Mouse (Mus musculus): ENCODE results near the gene Eif3l. TPM values are rescaled to one million over a fixed set of nuclear protein-coding genes. Genes with fewer than 3 reads are reported as not detected.

Eif3l gene
- polyA plus RNA-seq, 1 experiment from 2014 or later: 241 TPM

DNA sequence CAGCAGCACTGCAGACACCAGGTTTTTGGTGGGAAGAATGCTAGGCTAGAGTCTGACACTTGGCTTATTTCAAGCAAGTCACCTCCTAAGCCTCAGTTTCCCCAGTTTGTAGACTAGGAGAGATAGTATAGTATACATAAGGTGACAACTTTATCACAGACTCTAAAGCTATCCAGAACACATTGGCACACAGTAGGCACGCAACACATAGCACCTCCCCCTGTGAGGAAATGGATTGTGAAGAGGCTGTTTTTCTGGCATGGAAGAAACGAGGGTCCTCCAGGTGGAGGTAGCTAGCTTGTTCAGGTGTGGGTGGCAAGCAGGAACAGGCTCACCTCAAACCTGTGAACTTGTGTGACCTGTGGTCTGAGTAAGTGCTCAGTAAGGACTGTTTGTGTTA lies 24.0 kb upstream of the Eif3l start:
- Histone ChIP-seq H3K4me2 (no peak overlapping the region), H3K9ac (replicated peaks) (no peak overlapping the region; the same call in 1 of the 2 replicates), H3K27me3 (no peaks in the 10 kb centered on the region), H3K4me1 (replicated peaks) (0 out of 2 replicates have a peak, but pooled peaks cover 9% of the 10 kb centered on the region), H3K4me3 (replicated peaks) (no peak overlapping the region), H3K36me3 (peaks cover 48% of the 10 kb centered on the region), H3K9me3 (no peaks in the 10 kb centered on the region), H3K27ac (no peak overlapping the region)
- 83% methylated on average over 2 of the region's 2 CpGs for WGBS
- no peak for ATAC-seq (ENCODE audit: insufficient number of reproducible peaks, insufficient read depth, low FRiP score, low TSS enrichment, low read depth)

GRCm38 (mm10) chr15:79051461-79052360 lies 23.3 kb upstream of the Eif3l start:
- Histone ChIP-seq H3K27ac (peak overlapping the region; percentile 20), H3K4me1 (replicated peaks) (0 out of 2 replicates have a peak, but pooled peaks cover 9% of the 10 kb centered on the region), H3K9ac (replicated peaks) (no peak overlapping the region; the same call in 1 of the 2 replicates), H3K4me2 (no peak overlapping the region), H3K27me3 (no peaks in the 10 kb centered on the region), H3K9me3 (no peaks in the 10 kb centered on the region), H3K36me3 (peaks cover 56% of the 10 kb centered on the region), H3K4me3 (replicated peaks) (no peak overlapping the region)
- ATAC-seq (ENCODE audit: insufficient number of reproducible peaks, insufficient read depth, low FRiP score, low TSS enrichment, low read depth): no peak
- WGBS: 69% methylated on average over 13 of the region's 13 CpGs

DNA sequence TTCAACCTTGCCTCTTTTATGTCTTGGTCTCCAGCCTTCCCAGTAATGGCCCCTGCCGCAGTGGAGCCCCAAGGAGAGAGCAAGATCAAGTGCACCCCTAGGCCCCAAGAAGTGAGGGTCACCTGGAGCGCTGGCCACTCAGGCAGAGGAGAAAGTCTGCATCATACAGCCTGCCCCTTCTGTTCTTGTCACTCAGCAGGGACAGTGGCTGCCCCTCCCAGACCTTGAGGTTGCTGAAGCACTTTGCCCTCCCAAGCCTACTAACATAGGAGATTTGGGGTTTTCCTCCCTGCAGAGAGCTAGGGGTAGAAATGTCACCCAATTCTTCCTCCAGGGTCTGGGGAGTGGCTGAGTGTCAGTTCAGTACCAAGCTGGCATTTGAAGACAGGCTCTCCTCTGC lies 22.6 kb upstream of the Eif3l start:
- Histone ChIP-seq H3K9me3 (no peaks in the 10 kb centered on the region), H3K4me3 (replicated peaks) (no peak overlapping the region), H3K4me2 (no peak overlapping the region), H3K27me3 (no peaks in the 10 kb centered on the region), H3K27ac (no peak overlapping the region), H3K9ac (replicated peaks) (no peak overlapping the region), H3K4me1 (replicated peaks) (0 out of 2 replicates have a peak, but pooled peaks cover 9% of the 10 kb centered on the region), H3K36me3 (peaks cover 62% of the 10 kb centered on the region)
- no peak for ATAC-seq (ENCODE audit: insufficient number of reproducible peaks, insufficient read depth, low FRiP score, low TSS enrichment, low read depth)
- WGBS: 75% methylated on average over 2 of the region's 2 CpGs

DNA sequence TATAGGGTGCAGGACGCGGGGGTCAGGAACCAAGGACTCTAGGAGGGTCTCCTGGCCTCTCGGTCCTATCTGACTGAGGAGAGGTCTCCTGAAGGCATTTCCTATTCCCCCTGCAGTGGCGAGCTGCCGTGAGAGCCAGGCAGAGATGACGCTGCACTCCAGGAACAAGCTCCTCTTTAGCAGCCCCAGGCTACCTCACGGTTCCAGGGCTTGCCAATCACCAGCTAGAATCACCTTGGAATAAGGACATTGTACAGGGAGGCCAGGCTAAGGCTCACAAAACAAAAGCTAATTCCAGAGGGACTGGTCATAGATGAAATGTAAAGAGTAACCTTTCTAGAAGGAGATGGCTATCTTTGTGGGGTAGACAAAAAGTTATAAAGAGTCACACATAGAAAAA lies 18.4 kb upstream of the Eif3l start:
- Histone ChIP-seq H3K4me3 (replicated peaks) (no peak overlapping the region), H3K36me3 (peaks cover 95% of the 10 kb centered on the region), H3K27ac (no peak overlapping the region), H3K27me3 (no peaks in the 10 kb centered on the region), H3K4me1 (replicated peaks) (peaks cover 7% of the 10 kb centered on the region; the same call in 1 of the 2 replicates), H3K9me3 (no peaks in the 10 kb centered on the region), H3K4me2 (no peak overlapping the region), H3K9ac (replicated peaks) (no peak overlapping the region)
- ATAC-seq (ENCODE audit: insufficient number of reproducible peaks, insufficient read depth, low FRiP score, low TSS enrichment, low read depth): no peak
- WGBS: 91% methylated on average over 7 of the region's 7 CpGs

DNA sequence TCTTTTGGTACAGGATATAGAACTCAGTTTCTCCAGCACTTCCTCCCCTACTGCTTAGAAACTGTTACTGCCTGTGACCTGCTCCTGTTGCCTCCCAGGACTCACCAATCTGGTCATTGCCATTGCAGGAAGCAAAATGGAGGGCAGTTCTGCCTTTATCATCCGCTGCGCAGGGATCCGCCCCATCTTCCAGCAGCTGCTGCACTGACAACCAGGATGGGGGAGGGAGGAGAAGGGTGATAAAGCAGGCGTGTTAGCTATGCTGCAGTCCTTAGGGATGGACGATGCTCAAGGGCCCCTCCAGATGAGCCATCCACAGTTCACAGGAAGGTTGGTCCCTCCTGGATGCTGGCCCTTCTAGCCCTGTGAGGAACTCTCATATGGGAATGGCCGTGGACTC lies 17.1 kb upstream of the Eif3l start:
- Histone ChIP-seq H3K4me3 (replicated peaks) (no peak overlapping the region), H3K4me1 (replicated peaks) (peaks cover 13% of the 10 kb centered on the region), H3K36me3 (peaks cover 83% of the 10 kb centered on the region), H3K27me3 (no peaks in the 10 kb centered on the region), H3K4me2 (no peak overlapping the region), H3K27ac (no peak overlapping the region), H3K9me3 (no peaks in the 10 kb centered on the region), H3K9ac (replicated peaks) (no peak overlapping the region)
- 93% methylated on average over 6 of the region's 6 CpGs for WGBS
- no peak for ATAC-seq (ENCODE audit: insufficient number of reproducible peaks, insufficient read depth, low FRiP score, low TSS enrichment, low read depth)

- Histone ChIP-seq H3K36me3 (peaks cover 51% of the 10 kb centered on the region), H3K4me2 (peak overlapping the region; percentile 84; the same call in 1 of the 2 replicates), H3K4me1 (replicated peaks) (peaks cover 16% of the 10 kb centered on the region), H3K27ac (no peak overlapping the region), H3K9me3 (no peaks in the 10 kb centered on the region), H3K27me3 (no peaks in the 10 kb centered on the region), H3K9ac (replicated peaks) (no peak overlapping the region), H3K4me3 (replicated peaks) (0 out of 2 replicates have a peak overlapping the region, but pooled peaks have one; percentile 95)
- no peak for ATAC-seq (ENCODE audit: insufficient number of reproducible peaks, insufficient read depth, low FRiP score, low TSS enrichment, low read depth)
- 87% methylated on average over 14 of the region's 14 CpGs for WGBS
Observed at GRCm38 (mm10) chr15:79060887-79061565, 14.0 kb upstream of the Eif3l start.

- Histone ChIP-seq H3K4me3 (replicated peaks) (peak within 1 kb of the TSS; percentile 95), H3K27ac (peak within 1 kb of the TSS; percentile 58), H3K9me3 (no peaks in the 10 kb centered on the region), H3K4me2 (peak within 1 kb of the TSS; percentile 84), H3K36me3 (peaks cover 35% of the 10 kb centered on the region), H3K27me3 (no peaks in the 10 kb centered on the region), H3K9ac (replicated peaks) (peak within 1 kb of the TSS; percentile 89), H3K4me1 (replicated peaks) (peaks cover 24% of the 10 kb centered on the region)
- under 1% methylated on average over 75 of the region's 80 CpGs for WGBS
- ATAC-seq (ENCODE audit: insufficient number of reproducible peaks, insufficient read depth, low FRiP score, low TSS enrichment, low read depth): peak; percentile 98
Observed at GRCm38 (mm10) chr15:79062376-79063159, 12.4 kb upstream of the Eif3l start, which contains the start of gene Ankrd54. Ankrd54 (minus strand) TSS chr15:79062893.

DNA sequence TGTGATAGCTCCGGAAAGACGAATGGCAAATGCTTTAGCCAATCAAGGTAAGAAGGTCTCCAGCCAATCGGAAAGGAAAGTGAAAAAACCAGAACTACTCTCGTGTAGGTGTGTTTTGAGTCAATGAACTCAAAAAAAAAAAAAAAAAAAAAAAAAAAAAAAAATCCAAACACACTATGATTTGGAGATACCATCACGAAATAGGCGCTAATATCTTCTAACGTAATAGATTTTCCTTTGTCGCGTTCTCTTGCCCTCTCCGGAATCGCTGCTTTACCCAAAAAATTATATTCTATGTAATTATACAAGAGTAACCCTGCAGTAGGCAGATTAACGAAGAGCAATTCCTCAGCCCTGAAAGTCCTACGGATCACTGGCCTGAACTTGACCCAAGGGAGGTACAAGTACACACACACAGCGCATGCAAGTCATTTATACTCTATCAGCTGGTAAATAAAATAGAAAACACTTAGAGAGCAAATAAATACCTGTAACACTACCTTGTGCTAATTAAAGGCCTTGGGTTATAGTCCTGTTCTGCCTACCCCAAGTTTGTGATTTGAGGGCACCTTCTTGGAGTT lies 11.7 kb upstream of the Eif3l start:
- WGBS: 10% methylated on average over 14 of the region's 14 CpGs
- no peaks in the 10 kb centered on the region for H3K27me3 ChIP-seq
- peak overlapping the region; percentile 54 for H3K4me2 ChIP-seq
- H3K9ac ChIP-seq (replicated peaks): no peak overlapping the region
- H3K9me3 ChIP-seq: no peaks in the 10 kb centered on the region
- H3K27ac ChIP-seq: 0 out of 2 replicates have a peak overlapping the region, but pooled peaks have one; percentile 8
- H3K4me1 ChIP-seq (replicated peaks): peaks cover 24% of the 10 kb centered on the region
- peak overlapping the region; percentile 29 for H3K4me3 ChIP-seq (replicated peaks)
- H3K36me3 ChIP-seq: peaks cover 29% of the 10 kb centered on the region
- no peak for ATAC-seq (ENCODE audit: insufficient number of reproducible peaks, insufficient read depth, low FRiP score, low TSS enrichment, low read depth)

GRCm38 (mm10) chr15:79065086-79065770 lies 9.8 kb upstream of the Eif3l start:
- WGBS: 35% methylated on average over 8 of the region's 8 CpGs
- no peak for ATAC-seq (ENCODE audit: insufficient number of reproducible peaks, insufficient read depth, low FRiP score, low TSS enrichment, low read depth)
- no peaks in the 10 kb centered on the region for H3K27me3 ChIP-seq
- H3K36me3 ChIP-seq: peaks cover 9% of the 10 kb centered on the region
- peaks cover 24% of the 10 kb centered on the region for H3K4me1 ChIP-seq (replicated peaks)
- H3K9me3 ChIP-seq: no peaks in the 10 kb centered on the region
- H3K4me3 ChIP-seq (replicated peaks): no peak overlapping the region
- peak overlapping the region; percentile 58 for H3K27ac ChIP-seq
- no peak overlapping the region for H3K9ac ChIP-seq (replicated peaks)
- H3K4me2 ChIP-seq: no peak overlapping the region

DNA sequence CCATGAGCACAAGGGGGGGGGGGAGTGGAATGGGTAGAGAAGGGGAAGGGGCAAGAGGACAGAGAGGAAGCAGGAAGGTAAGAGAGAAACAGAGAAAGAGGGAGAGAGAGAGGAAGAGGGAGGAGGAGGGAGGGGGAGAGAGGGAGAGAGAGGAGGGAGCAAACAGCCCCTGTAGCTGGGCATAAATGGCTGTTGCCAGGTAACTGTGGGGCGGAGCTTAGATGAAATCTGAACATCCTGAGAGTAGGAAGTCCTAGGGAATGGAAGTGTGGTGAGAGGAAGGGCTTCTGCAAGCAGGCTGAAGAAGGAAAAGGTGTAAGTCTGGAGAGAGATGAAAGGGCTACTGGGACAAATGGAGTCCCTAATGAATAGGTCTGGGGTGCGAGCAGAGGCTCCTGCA lies 8.7 kb upstream of the Eif3l start:
- Histone ChIP-seq H3K27me3 (no peaks in the 10 kb centered on the region), H3K27ac (no peak overlapping the region), H3K9me3 (no peaks in the 10 kb centered on the region), H3K4me1 (replicated peaks) (peaks cover 20% of the 10 kb centered on the region), H3K36me3 (no peaks in the 10 kb centered on the region), H3K4me2 (0 out of 2 replicates have a peak overlapping the region, but pooled peaks have one; percentile 0), H3K4me3 (replicated peaks) (no peak overlapping the region), H3K9ac (replicated peaks) (no peak overlapping the region)
- no peak for ATAC-seq (ENCODE audit: insufficient number of reproducible peaks, insufficient read depth, low FRiP score, low TSS enrichment, low read depth)
- WGBS: 22% methylated on average over 2 of the region's 2 CpGs
